Mouse (Mus musculus) urinary bladder, adult 18-20 months (tissue): ENCODE data around the gene Kcnd1.
"Not testable (repeated sequence)": the region's sequence is repeated elsewhere in the genome, so short reads cannot be mapped to it uniquely, and the experiment has no call there.

Experiments
- DNase-seq, 2 experiments: peaks; one replicate each; pipeline ENCODE4 v3.0.0; 2022; ENCODE audit warnings: low spot score in 2 of 2, mixed read lengths in 2 of 2

Gene Kcnd1

GRCm38 (mm10) chrX:7821865-7822779 lies at the start of gene Kcnd1:
Gene Kcnd1 (plus strand): TSS chrX:7822289.
- no peak for DNase-seq

GRCm38 (mm10) chrX:7772766-7773165 lies 49.3 kb upstream of the Kcnd1 start:
- no peak for DNase-seq

DNA sequence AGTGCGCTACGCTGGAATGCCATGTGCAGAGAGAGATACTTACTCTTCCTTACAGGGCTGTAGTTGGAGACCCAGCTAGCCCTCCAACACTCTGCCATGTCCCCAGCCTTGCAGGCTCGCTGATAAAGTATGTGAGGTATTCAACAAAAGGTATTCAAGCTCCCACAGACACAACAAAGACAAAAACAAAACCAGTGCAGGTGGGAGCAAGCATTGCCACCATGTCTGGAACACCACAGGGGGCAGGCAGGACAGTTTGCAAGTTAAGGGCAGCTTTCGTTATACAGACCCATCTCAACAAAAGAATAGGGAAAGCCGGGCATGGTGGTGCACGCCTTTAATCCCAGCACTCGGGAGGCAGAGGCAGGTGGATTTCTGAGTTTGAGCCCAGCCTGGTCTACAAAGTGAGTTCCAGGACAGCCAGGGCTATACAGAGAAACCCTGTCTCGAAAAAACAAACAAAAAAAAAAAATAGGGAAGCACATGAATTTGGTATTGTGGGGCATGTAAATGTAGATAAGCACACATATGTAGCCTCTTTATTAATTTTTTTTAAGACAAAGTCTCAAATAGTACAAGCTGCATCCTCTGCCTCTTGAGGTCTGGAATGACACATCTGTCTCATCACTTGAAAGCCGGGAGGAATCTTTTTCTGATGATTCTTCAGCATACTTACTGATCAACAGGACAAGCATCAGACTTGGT lies 46.4 kb upstream of the Kcnd1 start:
- no peak for DNase-seq

DNA sequence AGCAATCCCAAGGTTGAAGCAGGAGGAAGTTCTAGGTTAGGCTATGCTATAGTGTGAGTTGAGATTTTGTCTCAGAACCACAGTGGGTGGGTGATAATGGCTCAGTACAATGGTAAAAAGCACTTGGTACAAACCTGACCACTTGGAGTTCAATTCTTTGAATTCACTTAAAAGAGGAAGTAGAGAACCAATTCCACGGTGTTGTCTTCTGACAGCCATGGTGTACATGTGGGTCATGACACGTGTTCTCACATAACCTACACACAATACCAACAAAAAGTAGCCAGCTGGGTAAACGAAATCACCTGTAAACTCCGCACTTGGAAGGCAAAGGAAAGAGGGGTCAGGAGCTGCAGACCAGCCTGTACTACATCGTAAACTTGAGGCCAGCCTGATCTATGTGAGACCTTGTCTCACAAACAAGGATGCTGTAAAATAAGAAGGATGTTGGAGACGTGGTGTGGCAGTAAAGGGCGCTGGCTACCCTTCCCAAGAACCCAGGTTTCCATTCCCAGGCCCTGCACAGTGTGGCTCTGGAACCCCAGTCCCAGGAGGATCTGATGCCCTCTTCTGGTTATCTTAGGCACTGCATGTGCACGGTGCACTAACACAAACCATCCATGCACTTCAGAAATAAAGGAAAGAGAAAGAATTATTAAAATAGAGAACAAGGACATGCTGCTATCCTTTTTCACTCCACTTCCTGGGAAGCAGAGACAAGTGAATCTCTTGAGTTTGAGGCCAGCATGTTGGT lies 45.6 kb upstream of the Kcnd1 start:
- DNase-seq, result no peak

DNA sequence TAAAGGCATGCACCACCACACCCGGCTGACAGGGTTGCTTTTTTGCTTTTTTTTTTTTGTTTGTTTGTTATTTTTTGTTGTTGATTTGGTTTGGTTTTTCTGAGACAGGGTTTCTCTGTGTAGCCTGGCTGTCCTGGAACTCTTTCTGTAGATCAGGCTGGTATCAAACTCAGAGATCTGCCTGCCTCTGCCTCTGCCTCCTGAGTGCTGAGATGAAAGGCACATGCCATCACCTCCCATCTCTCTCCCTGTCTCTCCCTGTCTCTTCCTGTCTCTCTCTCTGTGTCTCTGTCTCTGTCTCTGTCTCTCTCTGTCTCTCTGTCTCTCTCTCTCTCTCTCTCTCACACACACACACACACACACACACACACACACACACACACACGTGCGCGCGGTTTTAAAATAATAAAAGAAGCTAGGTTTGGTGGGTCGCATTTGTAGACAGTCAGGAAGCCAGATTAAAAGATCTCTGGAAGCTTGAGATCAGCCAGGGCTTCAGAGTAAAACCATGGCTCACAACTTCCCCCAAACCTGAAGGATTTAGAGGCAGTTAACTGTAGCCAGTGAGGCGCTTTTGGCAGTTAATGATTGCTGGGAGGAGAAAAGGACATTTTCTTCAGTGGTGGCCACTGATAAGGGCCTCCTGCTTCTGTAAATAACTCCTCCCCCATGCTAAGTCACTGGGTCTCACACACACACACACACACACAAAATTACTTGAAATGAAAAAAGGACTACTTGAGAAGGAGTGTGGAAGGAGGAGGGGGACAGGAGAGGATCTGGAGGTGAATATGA lies 43.4 kb upstream of the Kcnd1 start:
- no peak for DNase-seq

GRCm38 (mm10) chrX:7779294-7779693 lies 42.8 kb upstream of the Kcnd1 start:
- no peak for DNase-seq

- no peak for DNase-seq
These were observed 39.4 kb upstream of the Kcnd1 start for GRCm38 (mm10) chrX:7782603-7783092.

- peak; percentile 43 to 61 for DNase-seq
These were observed 32.5 kb upstream of the Kcnd1 start, which contains the start of gene Gripap1 for GRCm38 (mm10) chrX:7789542-7790136. Gene Gripap1 (plus strand): TSS chrX:7789765.

GRCm38 (mm10) chrX:7790309-7790708 lies 31.8 kb upstream of the Kcnd1 start:
- DNase-seq, result no peak

DNA sequence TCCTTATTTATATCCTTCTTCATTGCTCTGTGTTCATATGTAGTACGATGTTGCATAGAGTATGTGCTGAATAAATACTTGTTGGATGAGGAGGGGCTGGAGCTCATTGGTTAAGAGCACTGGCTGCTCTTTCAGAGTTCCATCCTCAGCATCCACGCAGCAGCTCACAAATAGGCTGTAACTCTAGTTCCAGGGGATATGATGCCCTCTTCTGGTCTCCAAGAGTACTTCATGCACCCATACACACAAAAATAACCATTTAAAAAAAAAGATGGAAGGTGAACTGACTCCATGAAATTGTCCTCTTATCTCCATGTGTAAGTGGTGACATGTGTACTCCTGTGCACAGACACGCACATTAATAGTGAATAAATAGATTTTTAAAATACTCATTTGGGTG lies 28.7 kb upstream of the Kcnd1 start:
- DNase-seq, result no peak

- no peak for DNase-seq
These were observed 27.1 kb upstream of the Kcnd1 start for GRCm38 (mm10) chrX:7795016-7795415.

DNA sequence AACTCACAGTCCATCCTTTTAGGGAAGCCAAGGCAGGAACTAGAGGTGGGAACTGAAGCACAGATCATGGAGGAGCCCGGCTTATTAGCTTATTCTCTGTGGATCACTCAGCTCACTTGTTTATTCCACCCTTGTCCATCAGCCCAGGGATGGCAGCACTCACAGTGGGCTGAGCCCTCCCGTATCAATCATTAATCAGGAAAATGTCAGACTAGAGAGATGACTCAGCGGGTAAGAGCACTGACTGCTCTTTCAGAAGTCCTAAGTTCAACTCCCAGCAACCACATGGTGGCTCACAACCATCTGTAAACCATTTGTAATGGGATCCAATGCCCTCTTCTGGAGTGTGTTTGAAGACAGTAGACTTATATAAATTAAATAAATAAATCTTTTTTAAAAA lies 24.8 kb upstream of the Kcnd1 start:
- no peak for DNase-seq

DNA sequence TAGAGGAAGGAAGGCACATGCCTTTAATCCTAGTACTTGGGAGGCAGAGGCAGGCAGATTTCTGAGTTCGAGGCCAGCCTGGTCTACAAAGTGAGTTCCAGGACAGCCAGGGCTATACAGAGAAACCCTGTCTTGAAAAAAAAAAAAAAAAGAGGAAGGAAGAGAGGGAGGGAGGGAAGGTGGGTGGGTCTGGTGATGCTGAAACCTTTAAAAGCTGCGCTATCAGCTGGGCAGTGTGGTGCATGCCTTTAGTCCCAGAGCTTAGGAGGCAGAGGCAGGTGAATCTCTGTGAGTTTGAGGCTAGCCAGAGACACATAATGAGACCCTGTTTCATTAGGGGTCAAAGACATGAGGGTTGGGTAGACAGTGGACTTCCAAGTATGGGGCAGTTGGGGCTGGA lies 19.9 kb upstream of the Kcnd1 start:
- not testable (repeated sequence) for DNase-seq

DNA sequence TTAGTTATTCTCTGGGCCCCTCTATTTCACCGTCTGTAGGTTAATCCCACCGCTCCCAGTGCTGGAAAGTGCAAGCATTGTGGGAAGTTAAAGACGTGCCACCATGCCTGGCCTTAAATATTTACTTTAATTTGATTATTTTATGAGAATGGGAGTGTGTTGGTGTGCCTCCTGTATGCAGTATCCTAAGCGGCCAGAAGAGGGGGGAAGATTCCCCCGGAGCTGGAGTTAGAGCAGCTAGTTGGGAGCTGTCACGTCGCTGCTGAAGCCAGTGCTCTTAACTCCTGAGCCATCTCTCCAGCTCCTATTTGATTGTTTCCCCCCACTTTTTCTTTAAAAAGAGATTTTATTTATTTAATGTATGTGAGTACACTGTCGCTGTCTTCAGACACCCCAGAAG lies 7.1 kb upstream of the Kcnd1 start:
- DNase-seq, result not testable (repeated sequence)

DNA sequence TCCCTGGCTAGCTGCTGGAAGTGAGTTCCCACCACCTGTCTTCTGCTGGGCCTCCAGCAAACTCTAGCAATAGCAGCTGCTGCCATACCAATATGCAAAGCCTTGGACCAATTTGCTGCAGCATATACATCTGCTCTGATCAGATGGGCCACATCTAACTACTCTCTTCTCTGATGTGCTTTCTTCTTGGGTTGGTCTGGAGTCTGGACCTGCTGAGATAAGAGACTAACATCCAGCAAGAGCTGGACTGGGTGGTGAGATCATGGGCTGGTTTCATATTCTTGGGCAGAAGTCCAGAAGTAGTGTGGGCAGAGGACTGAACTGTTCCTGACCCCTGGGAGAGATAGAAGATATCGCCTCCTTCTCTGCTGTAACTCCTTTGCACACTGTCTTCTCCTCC lies 15.1 kb downstream of the Kcnd1 start:
- no peak for DNase-seq

DNA sequence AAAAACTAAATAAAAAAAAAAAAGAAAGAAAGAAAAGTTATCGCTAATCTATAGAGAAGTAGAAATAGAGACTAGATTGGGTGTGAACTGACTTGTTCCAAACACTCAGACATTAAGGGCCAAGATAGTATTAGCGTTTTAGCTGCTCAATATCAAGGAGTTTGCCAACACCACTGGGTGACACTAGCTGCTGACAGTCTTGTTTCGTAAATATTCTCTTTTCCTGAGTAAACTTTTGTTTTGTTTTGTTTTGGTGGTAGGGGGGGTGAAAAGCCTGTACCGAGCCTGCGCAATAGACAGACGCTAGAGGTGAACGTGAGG lies 18.7 kb downstream of the Kcnd1 start:
- DNase-seq, result no peak

- peak; percentile 72 to 91 for DNase-seq
These were observed 19.4 kb downstream of the Kcnd1 start, which contains the start of gene Otud5 for GRCm38 (mm10) chrX:7841163-7842162. Gene Otud5 (plus strand): TSS chrX:7841364.

DNA sequence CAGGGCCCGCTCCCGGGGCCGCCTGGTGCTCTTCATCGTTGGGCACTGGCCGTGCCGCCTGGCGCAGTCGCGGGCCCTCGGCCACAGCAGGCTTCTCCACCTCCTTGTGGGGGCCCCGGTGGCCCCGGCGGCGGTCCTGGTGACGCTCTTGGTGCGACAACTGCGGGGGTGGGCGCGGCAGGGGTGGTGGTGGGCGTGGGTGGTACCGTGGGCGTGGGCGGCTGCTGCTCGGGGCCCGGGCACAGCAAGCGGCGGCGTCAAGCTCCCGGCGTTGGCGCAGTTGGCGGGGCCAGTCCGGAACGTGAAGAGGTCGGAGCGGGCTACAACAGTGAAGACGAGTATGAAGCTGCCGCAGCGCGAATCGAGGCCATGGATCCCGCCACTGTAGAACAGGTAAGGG lies 20.2 kb downstream of the Kcnd1 start:
- DNase-seq, result no peak

DNA sequence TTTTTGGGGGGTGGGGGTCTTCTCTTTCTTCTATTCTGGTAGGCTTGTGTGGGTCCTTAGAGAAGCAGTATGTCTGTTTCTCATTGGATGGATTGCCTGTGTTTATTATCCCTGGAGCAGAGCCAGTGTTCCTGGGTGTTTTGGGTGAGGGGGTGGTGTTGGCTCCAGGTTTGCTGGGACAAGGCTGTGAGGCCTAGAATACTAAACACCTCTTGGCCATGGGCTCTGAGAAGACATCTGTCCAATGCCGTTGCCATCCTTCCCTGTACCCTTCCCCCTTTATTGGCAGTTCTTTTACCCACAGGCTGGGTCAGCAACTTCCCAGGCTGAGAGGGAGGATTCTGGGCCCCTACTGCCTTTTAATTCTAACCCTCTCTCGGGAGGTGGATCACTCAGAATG lies 25.8 kb downstream of the Kcnd1 start:
- DNase-seq, result no peak

- DNase-seq, result no peak
These were observed 32.5 kb downstream of the Kcnd1 start for GRCm38 (mm10) chrX:7854578-7854977.
